Mouse (Mus musculus) cerebellum, adult 8-10 months (tissue): ENCODE data around the gene Pah.

Source experiments
- DNase-seq: peaks from one replicate; pipeline ENCODE4 v3.0.0; 2022

The Pah gene

GRCm38 (mm10) chr10:87508581-87508980 lies 13.0 kb upstream of the Pah start:
- no peak for DNase-seq

GRCm38 (mm10) chr10:87513052-87513451 lies 8.5 kb upstream of the Pah start:
- no peak for DNase-seq

GRCm38 (mm10) chr10:87518585-87518984 lies 3.0 kb upstream of the Pah start:
- no peak for DNase-seq

GRCm38 (mm10) chr10:87520401-87521116 lies 1.0 kb upstream of the Pah start:
- DNase-seq: no peak

- DNase-seq: no peak
Measured at GRCm38 (mm10) chr10:87534172-87534571, 12.6 kb downstream of the Pah start.

- no peak for DNase-seq
Measured at GRCm38 (mm10) chr10:87545759-87546158, 24.2 kb downstream of the Pah start.

GRCm38 (mm10) chr10:87546299-87547234 lies 25.0 kb downstream of the Pah start:
- DNase-seq: no peak

- DNase-seq: peak; percentile 28
Measured at GRCm38 (mm10) chr10:87552726-87553125, 31.1 kb downstream of the Pah start.

- DNase-seq: no peak
Measured at GRCm38 (mm10) chr10:87556441-87556840, 34.8 kb downstream of the Pah start.

- DNase-seq: no peak
Measured at GRCm38 (mm10) chr10:87563818-87564217, 42.2 kb downstream of the Pah start.

- no peak for DNase-seq
Measured at GRCm38 (mm10) chr10:87565712-87566111, 44.1 kb downstream of the Pah start.

- DNase-seq: no peak
Measured at GRCm38 (mm10) chr10:87572500-87572899, 50.9 kb downstream of the Pah start.

- no peak for DNase-seq
Measured at GRCm38 (mm10) chr10:87586696-87587095, 65.1 kb downstream of the Pah start.

GRCm38 (mm10) chr10:87593916-87594315 lies 72.3 kb downstream of the Pah start:
- no peak for DNase-seq

GRCm38 (mm10) chr10:87596361-87597074 lies 74.9 kb downstream of the Pah start:
- DNase-seq: peak; percentile 5

GRCm38 (mm10) chr10:87597075-87597677 lies 75.6 kb downstream of the Pah start:
- DNase-seq: no peak

GRCm38 (mm10) chr10:87602151-87602550 lies 80.6 kb downstream of the Pah start:
- DNase-seq: no peak

GRCm38 (mm10) chr10:87625196-87625595 lies 103.6 kb downstream of the Pah start:
- no peak for DNase-seq
